Mouse (Mus musculus): Measurements from ENCODE around the gene Krt13.

GRCm38 (mm10) chr11:100113742-100114029, 7.7 kb downstream of the Krt13 start:
- no peak for TF ChIP-seq POLR2A (IDR thresholded peaks at IDR 0.05; ENCODE audit: extremely low read depth, insufficient read depth, low read length)
- no peak for TF ChIP-seq CTCF (IDR thresholded peaks at IDR 0.05; ENCODE audit: extremely low read depth, insufficient read depth, low read length)

Measured in cortical plate, adult 2 months (tissue).